Mouse (Mus musculus): ENCODE results near the gene Naa35. TPM values are rescaled to one million over a fixed set of nuclear protein-coding genes. Genes with fewer than 3 reads are reported as not detected.

The Naa35 gene
- polyA plus RNA-seq, 1 experiment, result 57.0 TPM

GRCm38 (mm10) chr13:59679908-59680307, 94.8 kb downstream of the Naa35 start:
- Histone ChIP-seq H3K27ac (replicated peaks; ENCODE audit: low read depth, low read length) (no peak overlapping the region), H3K4me1 (ENCODE audit: control insufficient read depth, insufficient read depth, insufficient read length, low read length) (no peaks in the 10 kb centered on the region), H3K4me3 (ENCODE audit: insufficient read depth, low read depth, low read length) (no peak overlapping the region)

DNA sequence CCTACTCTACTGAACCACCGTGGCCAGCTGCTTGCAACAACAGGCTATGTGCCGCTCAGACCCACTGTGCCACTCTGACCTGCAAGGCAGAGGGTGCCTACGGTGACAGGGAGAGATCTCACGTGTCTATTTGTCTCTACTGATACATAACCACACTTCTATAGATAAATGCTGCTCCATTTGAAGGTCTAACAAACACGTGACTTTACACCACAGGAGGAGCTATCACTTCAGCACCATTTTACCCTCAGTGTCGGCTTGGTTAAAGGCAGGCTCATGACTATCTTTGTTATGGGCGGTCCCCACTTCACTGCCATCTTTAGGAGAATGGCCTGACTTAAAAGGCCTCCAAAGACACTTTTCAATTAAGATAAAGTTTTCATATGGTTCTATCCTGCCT, 97.6 kb downstream of the Naa35 start:
- Histone ChIP-seq H3K27ac (replicated peaks; ENCODE audit: low read depth, low read length) (no peak overlapping the region), H3K4me1 (ENCODE audit: control insufficient read depth, insufficient read depth, insufficient read length, low read length) (no peaks in the 10 kb centered on the region), H3K4me3 (ENCODE audit: insufficient read depth, low read depth, low read length) (no peak overlapping the region)

DNA sequence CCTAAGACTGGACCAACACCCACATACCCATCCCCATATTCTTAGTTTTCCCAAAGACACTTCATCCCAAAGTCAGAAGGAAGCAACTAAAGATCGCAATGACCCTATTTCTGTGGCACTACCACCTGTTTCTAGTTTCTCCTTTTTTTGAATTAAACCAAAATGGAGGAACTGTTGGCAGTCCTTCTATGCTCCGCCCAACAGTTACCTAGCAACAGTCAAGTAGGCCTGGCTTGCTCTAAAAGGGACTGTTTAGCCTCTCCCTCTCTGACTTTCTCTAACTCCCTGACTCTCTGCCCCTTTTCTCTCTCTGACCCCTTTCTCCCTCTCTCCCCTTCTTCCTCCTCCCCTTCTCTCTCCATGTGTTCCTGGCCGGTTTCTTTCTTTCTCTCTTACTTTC, 100.2 kb downstream of the Naa35 start:
- Histone ChIP-seq H3K27ac (replicated peaks; ENCODE audit: low read depth, low read length) (no peak overlapping the region), H3K4me1 (ENCODE audit: control insufficient read depth, insufficient read depth, insufficient read length, low read length) (no peaks in the 10 kb centered on the region), H3K4me3 (ENCODE audit: insufficient read depth, low read depth, low read length) (no peak overlapping the region)

Other genes starting within 250 kb of the Naa35 start
- gene Agtpbp1, start within 50 bp of the Naa35 start, polyA plus RNA-seq (2012; ENCODE audit: insufficient read depth, insufficient read length, missing spikeins), result 38.1 and 46.3 TPM in 2 replicates
- 5.4 and 7.6 TPM in 2 replicates for gene Golm1, start 90.6 kb downstream of the Naa35 start, polyA plus RNA-seq (2012; ENCODE audit: insufficient read depth, insufficient read length, missing spikeins)
- not detected in 2 replicates for gene 4921517D22Rik, start 108.8 kb downstream of the Naa35 start, polyA plus RNA-seq (2012; ENCODE audit: insufficient read depth, insufficient read length, missing spikeins)
- gene Spata31d1a, start 125.1 kb downstream of the Naa35 start, polyA plus RNA-seq (2012; ENCODE audit: insufficient read depth, insufficient read length, missing spikeins), result not detected in 2 replicates
- not detected in 2 replicates for gene Spata31d1b, start 127.0 kb downstream of the Naa35 start, polyA plus RNA-seq (2012; ENCODE audit: insufficient read depth, insufficient read length, missing spikeins)
- gene Spata31d1d, start 146.5 kb downstream of the Naa35 start, polyA plus RNA-seq (2012; ENCODE audit: insufficient read depth, insufficient read length, missing spikeins), result not detected in 2 replicates
- not detected in 2 replicates for gene 1700014D04Rik, start 161.5 kb downstream of the Naa35 start, polyA plus RNA-seq (2012; ENCODE audit: insufficient read depth, insufficient read length, missing spikeins)
- 286 and 370 TPM in 2 replicates for gene Isca1, start 184.6 kb downstream of the Naa35 start, polyA plus RNA-seq (2012; ENCODE audit: insufficient read depth, insufficient read length, missing spikeins)
- gene Gm49354, start 197.0 kb downstream of the Naa35 start, polyA plus RNA-seq (2012; ENCODE audit: insufficient read depth, insufficient read length, missing spikeins), result not detected in 2 replicates
- gene Tut7, start 237.9 kb downstream of the Naa35 start, polyA plus RNA-seq (2012; ENCODE audit: insufficient read depth, insufficient read length, missing spikeins), result 33.9 and 51.0 TPM in 2 replicates